Mouse (Mus musculus) midbrain, embryonic 13.5 days (tissue): ENCODE measurements around the gene Mef2d. TPM values are rescaled to one million over a fixed set of nuclear protein-coding genes. Genes with fewer than 3 reads are reported as not detected.

ENCODE experiments used
- ATAC-seq: fragments of 200-750 bp; cut with Nextera tagmentation; 2 replicates; pipeline ENCODE4 v1.8.0; 2017; ENCODE audit warnings: mild to moderate bottlenecking, moderate TSS enrichment, moderate library complexity
- H3K27ac ChIP-seq: fragments of 300-500 bp; sonication (generic); 2 replicates; pipeline ENCODE4 v1.5.1; 2015; ENCODE audit warnings: inconsistent platforms, mild to moderate bottlenecking, moderate library complexity
- H3K27me3 ChIP-seq: fragments of 300-500 bp; sonication (generic); 2 replicates; pipeline ENCODE4 v1.6.1; 2015; ENCODE audit warnings: mild to moderate bottlenecking, inconsistent platforms
- H3K36me3 ChIP-seq: fragments of 300-500 bp; sonication (generic); 2 replicates; pipeline ENCODE4 v1.6.1; 2015; ENCODE audit warnings: mild to moderate bottlenecking, inconsistent platforms
- H3K4me1 ChIP-seq: fragments of 300-500 bp; sonication (generic); replicated peaks from 2 replicates; pipeline ENCODE4 v1.6.1; 2015; ENCODE audit warnings: inconsistent platforms
- H3K4me2 ChIP-seq: fragments of 300-500 bp; sonication (generic); replicated peaks from 2 replicates; pipeline ENCODE4 v1.6.1; 2015; ENCODE audit warnings: moderate library complexity, mild to moderate bottlenecking, inconsistent platforms
- H3K4me3 ChIP-seq: fragments of 300-500 bp; sonication (generic); replicated peaks from 2 replicates; pipeline ENCODE4 v1.5.1; 2015; ENCODE audit warnings: mild to moderate bottlenecking, inconsistent platforms
- H3K9ac ChIP-seq: fragments of 300-500 bp; sonication (generic); replicated peaks from 2 replicates; pipeline ENCODE4 v1.6.1; 2015; ENCODE audit warnings: mild to moderate bottlenecking, inconsistent platforms
- H3K9me3 ChIP-seq: fragments of 300-500 bp; sonication (generic); 2 replicates; pipeline ENCODE4 v1.6.1; 2016; ENCODE audit warnings: mild to moderate bottlenecking, inconsistent platforms
- WGBS: fragments of 180-500 bp; shearing (Covaris S2); methylation state at CpG from one replicate; pipeline ENCODE4 v1.1.7; 2015; 5-methylcytosine and 5-hydroxymethylcytosine counted together
- polyA plus RNA-seq: library from polyadenylated mRNA; unstranded; fragments of >200 nt; fragmentation: Nextera tagmentation; extraction: Ambion mirVana; gene quantifications from 2 replicates; pipeline ENCODE4 v1.2.1, GENCODE M21; 2015

Gene Mef2d
- polyA plus RNA-seq, 1 experiment from 2014 or later = 16.9 TPM

GRCm38 (mm10) chr3:88156817-88157216 lies 14.6 kb downstream of the Mef2d start:
- Histone ChIP-seq H3K9me3 (no peaks in the 10 kb centered on the region), H3K9ac (no peak overlapping the region), H3K4me3 (no peak overlapping the region), H3K27ac (no peak overlapping the region), H3K27me3 (no peaks in the 10 kb centered on the region), H3K4me2 (no peak overlapping the region), H3K4me1 (peaks cover 29% of the 10 kb centered on the region), H3K36me3 (peaks cover 52% of the 10 kb centered on the region)
- no peak for ATAC-seq

GRCm38 (mm10) chr3:88157771-88158597 lies 15.8 kb downstream of the Mef2d start:
- Histone ChIP-seq H3K4me3 (no peak overlapping the region), H3K4me2 (peak overlapping the region; percentile 11; the same call in 1 of the 2 replicates), H3K36me3 (peaks cover 64% of the 10 kb centered on the region), H3K9ac (no peak overlapping the region), H3K27ac (peak overlapping the region; percentile 36; the same call in 1 of the 2 replicates), H3K27me3 (no peaks in the 10 kb centered on the region), H3K9me3 (no peaks in the 10 kb centered on the region), H3K4me1 (peaks cover 18% of the 10 kb centered on the region)
- 13% methylated on average over 23 of the region's 23 CpGs for WGBS
- ATAC-seq = peak; percentile 82

- 85% methylated on average over 6 of the region's 6 CpGs for WGBS
- H3K36me3 ChIP-seq = peaks cover 72% of the 10 kb centered on the region
- no peaks in the 10 kb centered on the region for H3K27me3 ChIP-seq
- no peak overlapping the region for H3K9ac ChIP-seq
- H3K4me3 ChIP-seq = no peak overlapping the region
- H3K9me3 ChIP-seq = no peaks in the 10 kb centered on the region
- H3K4me2 ChIP-seq = no peak overlapping the region
- ATAC-seq = no peak
- no peak overlapping the region for H3K27ac ChIP-seq
- peaks cover 10% of the 10 kb centered on the region for H3K4me1 ChIP-seq
Observed at GRCm38 (mm10) chr3:88158991-88159390, 16.8 kb downstream of the Mef2d start.

- Histone ChIP-seq H3K27me3 (no peaks in the 10 kb centered on the region), H3K4me3 (no peak overlapping the region), H3K36me3 (peaks cover 85% of the 10 kb centered on the region), H3K9ac (no peak overlapping the region), H3K4me1 (peaks cover 10% of the 10 kb centered on the region), H3K9me3 (no peaks in the 10 kb centered on the region), H3K27ac (no peak overlapping the region), H3K4me2 (no peak overlapping the region)
- 82% methylated on average over 6 of the region's 6 CpGs for WGBS
- no peak for ATAC-seq
Observed at GRCm38 (mm10) chr3:88160856-88161255, 18.7 kb downstream of the Mef2d start.

- Histone ChIP-seq H3K4me3 (no peak overlapping the region), H3K27ac (no peak overlapping the region), H3K36me3 (peaks cover 85% of the 10 kb centered on the region), H3K9ac (no peak overlapping the region), H3K27me3 (no peaks in the 10 kb centered on the region), H3K4me1 (peaks cover 10% of the 10 kb centered on the region), H3K4me2 (no peak overlapping the region), H3K9me3 (no peaks in the 10 kb centered on the region)
- WGBS = 79% methylated on average over 8 of the region's 8 CpGs
- no peak for ATAC-seq
Observed at GRCm38 (mm10) chr3:88162259-88162658, 20.1 kb downstream of the Mef2d start.

- Histone ChIP-seq H3K4me2 (no peak overlapping the region), H3K4me1 (peaks cover 4% of the 10 kb centered on the region), H3K9me3 (no peaks in the 10 kb centered on the region), H3K4me3 (no peak overlapping the region), H3K36me3 (peaks cover 91% of the 10 kb centered on the region), H3K27ac (no peak overlapping the region), H3K27me3 (no peaks in the 10 kb centered on the region), H3K9ac (no peak overlapping the region)
- ATAC-seq = no peak
- WGBS = 76% methylated on average over 4 of the region's 4 CpGs
Observed at GRCm38 (mm10) chr3:88162811-88163210, 20.6 kb downstream of the Mef2d start.

- Histone ChIP-seq H3K9me3 (no peaks in the 10 kb centered on the region), H3K9ac (0 out of 2 replicates have a peak overlapping the region, but pooled peaks have one; percentile 14), H3K4me3 (no peak overlapping the region), H3K27ac (no peak overlapping the region), H3K4me2 (no peak overlapping the region), H3K4me1 (no peaks in the 10 kb centered on the region), H3K36me3 (peaks cover 92% of the 10 kb centered on the region), H3K27me3 (no peaks in the 10 kb centered on the region)
- ATAC-seq = no peak
- WGBS = 66% methylated on average over 3 of the region's 3 CpGs
Observed at GRCm38 (mm10) chr3:88163847-88164246, 21.7 kb downstream of the Mef2d start.

GRCm38 (mm10) chr3:88164263-88164662 lies 22.1 kb downstream of the Mef2d start:
- no peak overlapping the region for H3K27ac ChIP-seq

GRCm38 (mm10) chr3:88166056-88166455 lies 23.9 kb downstream of the Mef2d start:
- no peak for ATAC-seq
- H3K4me1 ChIP-seq = no peaks in the 10 kb centered on the region
- H3K4me3 ChIP-seq = no peak overlapping the region
- H3K4me2 ChIP-seq = no peak overlapping the region
- no peak overlapping the region for H3K9ac ChIP-seq
- no peak overlapping the region for H3K27ac ChIP-seq
- no peaks in the 10 kb centered on the region for H3K9me3 ChIP-seq
- H3K36me3 ChIP-seq = peaks cover 92% of the 10 kb centered on the region
- WGBS = 93% methylated on average over 5 of the region's 5 CpGs
- H3K27me3 ChIP-seq = no peaks in the 10 kb centered on the region

More at GRCm38 (mm10) chr3:88164263-88164662, 22.1 kb downstream of the Mef2d start:
- Histone ChIP-seq H3K4me3 (no peak overlapping the region), H3K4me1 (no peaks in the 10 kb centered on the region), H3K4me2 (no peak overlapping the region), H3K36me3 (peaks cover 92% of the 10 kb centered on the region), H3K27me3 (no peaks in the 10 kb centered on the region), H3K9me3 (no peaks in the 10 kb centered on the region), H3K9ac (0 out of 2 replicates have a peak overlapping the region, but pooled peaks have one; percentile 14)
- 42% methylated on average over 3 of the region's 3 CpGs for WGBS
- ATAC-seq = no peak

GRCm38 (mm10) chr3:88170361-88170760 lies 28.2 kb downstream of the Mef2d start:
- no peaks in the 10 kb centered on the region for H3K9me3 ChIP-seq
- H3K27ac ChIP-seq = no peak overlapping the region
- H3K9ac ChIP-seq = no peak overlapping the region
- peaks cover 68% of the 10 kb centered on the region for H3K36me3 ChIP-seq
- no peak for ATAC-seq
- H3K4me1 ChIP-seq = no peaks in the 10 kb centered on the region
- H3K27me3 ChIP-seq = no peaks in the 10 kb centered on the region
- WGBS = 89% methylated on average over 5 of the region's 5 CpGs
- no peak overlapping the region for H3K4me3 ChIP-seq
- no peak overlapping the region for H3K4me2 ChIP-seq

GRCm38 (mm10) chr3:88172440-88172839 lies 30.3 kb downstream of the Mef2d start:
- ATAC-seq = no peak
- Histone ChIP-seq H3K9ac (no peak overlapping the region), H3K4me1 (peaks cover 6% of the 10 kb centered on the region), H3K36me3 (peaks cover 51% of the 10 kb centered on the region), H3K27ac (no peak overlapping the region), H3K27me3 (no peaks in the 10 kb centered on the region), H3K4me3 (no peak overlapping the region), H3K4me2 (no peak overlapping the region), H3K9me3 (no peaks in the 10 kb centered on the region)
- WGBS = 93% methylated on average over 3 of the region's 3 CpGs

GRCm38 (mm10) chr3:88173375-88173774 lies 31.2 kb downstream of the Mef2d start:
- H3K4me2 ChIP-seq = no peak overlapping the region
- H3K9ac ChIP-seq = no peak overlapping the region
- H3K27ac ChIP-seq = no peak overlapping the region
- peaks cover 42% of the 10 kb centered on the region for H3K36me3 ChIP-seq
- no peak for ATAC-seq
- H3K4me3 ChIP-seq = no peak overlapping the region
- H3K9me3 ChIP-seq = no peaks in the 10 kb centered on the region
- peaks cover 6% of the 10 kb centered on the region for H3K4me1 ChIP-seq
- WGBS = 55% methylated on average over 3 of the region's 3 CpGs
- no peaks in the 10 kb centered on the region for H3K27me3 ChIP-seq
